Mouse (Mus musculus): ENCODE results near the gene Rab19.
"Not testable (repeated sequence)": the region's sequence is repeated elsewhere in the genome, so short reads cannot be mapped to it uniquely, and the experiment has no call there.

Gene Rab19

DNA sequence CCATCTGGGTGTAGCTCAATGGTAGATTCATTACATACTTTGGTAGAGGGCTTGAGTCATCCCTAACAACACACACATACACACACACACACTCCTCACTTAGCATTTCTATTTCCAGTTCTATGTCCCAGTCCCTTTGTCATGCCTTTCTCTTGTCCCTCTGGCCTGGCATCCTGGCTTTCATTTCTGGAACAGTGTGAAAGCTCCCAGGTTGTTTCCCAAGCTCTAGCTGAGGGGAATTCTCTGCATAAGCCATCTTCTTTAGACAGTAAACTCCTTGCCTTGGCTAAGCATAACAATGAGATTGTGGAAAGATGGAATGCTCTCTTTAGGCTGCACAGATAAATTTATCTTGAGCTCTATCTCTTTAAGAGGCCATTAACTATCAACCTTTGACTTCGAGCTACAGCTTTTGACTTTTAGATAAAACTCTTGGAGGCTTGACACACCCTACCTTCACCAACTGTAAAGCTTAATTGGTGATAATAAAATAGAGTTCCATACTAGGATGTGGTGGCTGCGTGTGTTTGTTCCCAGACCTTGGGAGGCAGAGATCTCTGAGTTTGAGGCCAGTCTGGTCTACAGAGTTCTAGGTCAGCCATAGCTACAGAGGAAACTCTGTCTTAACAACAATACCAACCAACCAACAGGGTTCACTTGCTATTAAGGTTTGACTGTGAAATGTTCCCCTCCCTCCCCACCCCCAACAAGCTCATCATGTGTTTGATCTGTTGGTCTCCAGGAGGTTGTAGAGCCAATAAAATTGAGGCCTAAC is 53.3 kb downstream of the Rab19 start:
- DNase-seq: no peak

DNA sequence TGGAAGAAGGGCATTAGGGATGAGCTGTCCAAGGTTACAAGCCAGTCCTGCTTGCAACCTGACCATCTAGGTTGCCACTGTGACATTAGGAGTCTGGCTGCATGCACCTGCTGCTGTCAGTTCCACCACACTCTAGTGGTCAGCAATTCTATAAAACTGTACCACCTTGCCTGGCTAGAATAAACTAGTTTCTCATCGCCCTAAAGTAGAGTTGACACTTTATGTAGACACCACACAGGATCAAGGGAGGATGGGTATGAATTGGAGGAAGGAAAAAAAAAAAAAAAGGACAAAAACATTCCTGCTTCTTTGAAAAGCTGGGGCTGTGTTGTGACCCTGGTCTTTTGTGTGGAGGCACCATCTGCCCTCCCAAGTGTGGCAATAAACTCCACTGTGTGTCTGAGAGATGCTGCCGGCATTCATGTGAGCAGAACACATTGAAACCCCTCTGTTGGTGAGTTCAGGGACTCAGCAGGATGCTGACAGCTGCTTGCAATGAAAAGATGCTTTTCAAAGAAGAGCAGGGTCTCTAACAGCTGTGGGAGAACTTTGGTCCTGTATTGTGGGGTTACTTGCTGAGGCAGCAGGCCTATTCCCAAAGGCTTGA is 54.0 kb downstream of the Rab19 start:
- no peak for DNase-seq

DNA sequence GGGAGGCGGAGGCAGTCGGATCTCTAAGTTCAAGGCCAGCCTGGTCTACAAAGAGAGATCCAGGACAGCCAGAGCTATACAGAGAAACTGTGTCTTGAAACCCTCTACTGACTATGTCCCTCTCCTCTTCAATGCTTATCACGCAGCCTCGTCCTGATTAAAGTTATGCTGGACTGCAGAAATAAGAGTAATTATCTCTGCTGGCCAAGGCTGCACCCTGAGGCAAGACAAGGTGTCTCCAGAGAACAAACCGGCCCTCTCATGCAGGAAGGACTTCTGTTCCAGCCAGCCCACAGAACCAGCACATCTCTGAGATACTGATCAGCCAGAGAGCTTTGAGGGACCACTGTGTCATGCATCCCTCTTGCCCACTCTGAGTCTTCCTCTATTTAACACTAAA is 54.9 kb downstream of the Rab19 start:
- no peak for DNase-seq

DNA sequence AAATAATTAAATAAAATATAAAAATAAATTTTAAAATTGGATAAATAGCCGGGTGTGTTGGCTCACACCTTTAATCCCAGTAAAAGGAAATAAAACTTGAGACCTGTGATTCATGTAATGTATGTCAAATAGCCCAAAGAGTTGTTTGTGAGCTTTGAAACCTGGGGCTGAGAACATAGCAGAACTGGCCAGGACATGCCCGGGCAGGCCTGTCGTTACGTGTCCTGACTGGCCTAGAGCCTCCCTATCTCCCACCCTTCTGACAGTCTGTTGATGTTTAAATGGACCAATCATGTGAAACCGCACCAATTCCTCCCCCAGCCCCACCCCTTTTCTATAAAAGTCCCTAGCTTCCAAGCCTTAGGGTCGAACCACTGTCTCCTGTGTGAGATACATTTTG is 56.5 kb downstream of the Rab19 start:
- DNase-seq: not testable (repeated sequence)

Measured in lung, postnatal 14 days (tissue).